Mouse (Mus musculus): ENCODE data around the gene Tfeb. TPM values are rescaled to one million over a fixed set of nuclear protein-coding genes. Genes with fewer than 3 reads are reported as not detected.

Gene Tfeb
- total RNA-seq, 2 experiments from 2014 or later, result 10.0 to 10.6 TPM

DNA sequence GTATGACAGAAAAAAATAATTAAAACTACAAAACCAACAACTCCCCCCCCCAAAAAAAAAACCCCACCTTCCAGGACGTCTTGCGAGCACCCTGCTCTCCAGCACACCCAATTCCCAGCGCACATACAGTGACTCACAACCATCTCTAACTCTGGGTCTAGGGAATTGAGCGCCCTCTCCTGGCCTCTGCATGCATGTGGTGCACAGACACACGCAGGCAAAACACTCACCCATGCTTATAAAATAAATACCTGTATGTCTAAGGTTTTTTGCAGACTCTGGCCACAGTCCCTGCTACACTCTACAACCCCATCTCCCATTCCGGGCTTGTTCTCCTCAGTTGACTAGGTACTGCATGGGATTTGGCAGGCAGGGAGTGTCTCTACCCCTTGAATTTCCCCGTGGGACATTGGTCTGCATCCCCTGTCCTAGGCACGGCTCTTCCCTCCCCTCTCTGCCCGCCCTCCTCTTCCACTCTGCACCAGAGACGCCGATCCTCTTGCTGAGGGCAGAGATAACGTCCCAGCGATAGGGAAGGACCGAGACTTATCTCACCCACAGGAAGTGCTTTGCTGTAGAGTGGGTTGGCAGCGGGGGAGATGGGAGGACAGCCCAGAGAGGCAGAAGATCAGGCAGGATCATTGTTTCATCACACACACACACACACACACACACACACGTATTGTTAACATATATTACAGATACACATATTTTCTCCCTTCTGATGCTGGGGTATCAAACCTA lies 6.3 kb downstream of the Tfeb start:
- no peak for DNase-seq (ENCODE audit: extremely low spot score in 1 of 2, low spot score in 2 of 2)
- no peak overlapping the region for H3K27ac ChIP-seq
- H3K4me3 ChIP-seq, result no peak overlapping the region
- intact Hi-C loops (cut with DNase I), result no loop called here
- TF ChIP-seq CTCF (IDR thresholded peaks at IDR 0.05), result peak; percentile 37

DNA sequence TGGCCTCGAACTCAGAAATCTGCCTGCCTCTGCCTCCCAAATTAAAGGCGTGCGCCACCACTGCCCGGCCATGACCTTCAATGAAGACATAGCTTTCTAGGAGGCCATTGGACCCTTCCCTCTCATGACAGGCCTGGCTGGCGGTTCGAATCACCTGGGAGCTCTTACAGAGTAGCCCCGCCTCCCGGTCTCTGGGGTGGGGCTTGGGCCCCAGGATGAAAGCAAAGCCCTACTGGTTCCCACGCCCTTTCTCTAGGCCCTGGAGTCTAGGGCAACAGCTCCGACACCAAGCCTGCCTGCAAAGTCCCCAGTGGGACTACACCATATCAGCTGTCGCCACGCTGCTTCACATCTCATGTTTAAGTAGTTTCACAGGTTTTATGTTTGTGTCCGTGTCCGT lies 7.3 kb downstream of the Tfeb start:
- intact Hi-C loops (cut with DNase I), result no loop called here
- TF ChIP-seq CTCF (IDR thresholded peaks at IDR 0.05), result no peak
- H3K27ac ChIP-seq, result no peak overlapping the region

DNA sequence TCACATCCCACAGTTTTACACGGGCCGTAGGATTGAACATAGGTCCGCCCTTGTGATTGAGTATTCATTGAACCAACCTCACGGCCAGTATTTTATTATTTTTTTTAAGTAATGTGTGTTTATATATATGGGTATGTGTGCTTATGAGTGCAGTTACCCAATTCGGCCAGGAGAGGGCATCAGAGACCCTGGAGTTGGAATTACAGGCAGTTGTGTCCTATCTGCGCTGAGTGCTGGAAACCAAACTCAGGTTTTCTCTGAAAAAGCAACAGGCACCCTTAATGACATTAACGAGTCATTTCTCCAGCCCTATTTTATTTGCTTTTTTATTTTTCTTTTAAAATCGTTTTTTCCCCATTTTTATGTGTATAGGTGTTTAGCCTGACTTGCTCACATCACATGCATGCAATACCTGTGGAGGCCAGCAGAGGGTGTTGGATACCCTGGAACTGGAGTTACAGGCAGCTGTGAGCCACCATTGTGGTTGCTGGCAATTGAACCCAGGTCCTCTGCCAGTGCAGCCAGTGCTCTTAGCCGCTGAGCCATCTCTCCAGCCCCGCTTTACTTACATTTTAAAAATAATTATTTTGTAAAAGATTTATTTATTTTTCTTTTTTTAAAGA lies 8.0 kb downstream of the Tfeb start:
- no peak overlapping the region for H3K4me3 ChIP-seq
- H3K27ac ChIP-seq, result no peak overlapping the region
- intact Hi-C loops (cut with DNase I), result no loop called here
- TF ChIP-seq CTCF (IDR thresholded peaks at IDR 0.05), result peak; percentile 38
- no peak for DNase-seq (ENCODE audit: extremely low spot score in 1 of 2, low spot score in 2 of 2)

More for the DNA sequence above, 7.3 kb downstream of the Tfeb start:
- no peak overlapping the region for H3K4me3 ChIP-seq
- DNase-seq (ENCODE audit: extremely low spot score in 1 of 2, low spot score in 2 of 2), result no peak

DNA sequence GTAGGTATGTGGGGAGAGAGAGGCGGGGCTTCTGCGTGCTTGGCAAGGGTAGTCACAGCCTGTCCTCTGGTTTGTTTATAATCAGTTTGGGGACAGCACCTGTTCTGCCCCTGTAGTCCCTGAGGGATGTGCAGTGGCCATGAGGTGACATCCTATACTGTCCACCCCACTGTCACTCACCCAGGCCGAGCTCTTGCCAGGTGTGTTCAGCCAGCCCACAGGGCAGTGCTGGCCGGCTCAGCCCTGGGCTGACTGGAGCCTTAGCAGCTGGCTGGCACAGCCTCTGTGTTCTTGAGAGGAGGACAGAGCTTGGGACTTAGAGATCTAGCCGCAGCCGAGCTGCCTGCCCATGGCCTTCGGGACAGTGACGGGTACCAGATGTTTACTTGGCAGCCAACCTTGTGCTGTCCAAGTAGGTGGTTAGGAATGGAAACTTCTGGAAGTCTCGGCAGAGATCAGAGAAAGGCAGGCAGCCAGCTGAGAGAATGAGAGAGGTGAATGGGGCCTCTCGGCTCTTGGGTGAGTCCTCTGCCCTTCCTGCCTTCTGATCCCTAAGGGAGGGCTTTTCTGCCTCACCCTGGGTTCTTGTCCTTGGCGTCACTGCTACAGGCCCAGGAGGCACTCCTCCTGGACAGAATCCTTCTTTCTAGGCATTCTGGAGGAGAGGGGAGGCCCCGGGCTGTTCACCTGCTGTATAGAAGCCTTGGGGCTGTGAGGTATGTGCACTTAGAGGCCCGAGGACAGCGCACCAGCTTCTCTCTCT lies 12.1 kb downstream of the Tfeb start:
- Histone ChIP-seq H3K4me3 (no peak overlapping the region), H3K27ac (peak overlapping the region; percentile 19; the same call in 1 of the 2 replicates)
- TF ChIP-seq CTCF (IDR thresholded peaks at IDR 0.05), result no peak
- intact Hi-C loops (cut with DNase I), result no loop called here
- no peak for DNase-seq (ENCODE audit: extremely low spot score in 1 of 2, low spot score in 2 of 2)

DNA sequence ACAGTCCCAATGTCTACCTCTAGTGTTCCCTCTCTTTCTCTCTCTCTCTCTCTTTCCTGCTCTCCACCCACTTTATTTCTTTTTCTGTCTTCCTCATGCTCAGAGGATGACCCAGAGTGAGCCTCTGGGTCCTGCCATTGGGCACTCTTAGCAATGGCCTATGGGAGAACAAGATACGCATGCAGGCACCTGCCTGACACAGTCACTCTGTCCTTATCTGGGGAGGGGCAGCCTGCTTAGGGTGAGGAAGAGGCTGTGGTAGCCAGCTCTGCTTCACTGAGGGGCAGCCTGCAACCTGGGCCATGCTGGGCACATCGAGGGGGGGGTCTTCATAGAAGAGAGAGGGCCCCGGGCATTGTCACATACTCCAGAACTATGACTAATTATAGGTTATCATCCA lies 12.8 kb downstream of the Tfeb start:
- DNase-seq (ENCODE audit: extremely low spot score in 1 of 2, low spot score in 2 of 2), result no peak
- H3K4me3 ChIP-seq, result no peak overlapping the region
- intact Hi-C loops (cut with DNase I), result no loop called here
- TF ChIP-seq CTCF (IDR thresholded peaks at IDR 0.05), result no peak
- H3K27ac ChIP-seq, result no peak overlapping the region

DNA sequence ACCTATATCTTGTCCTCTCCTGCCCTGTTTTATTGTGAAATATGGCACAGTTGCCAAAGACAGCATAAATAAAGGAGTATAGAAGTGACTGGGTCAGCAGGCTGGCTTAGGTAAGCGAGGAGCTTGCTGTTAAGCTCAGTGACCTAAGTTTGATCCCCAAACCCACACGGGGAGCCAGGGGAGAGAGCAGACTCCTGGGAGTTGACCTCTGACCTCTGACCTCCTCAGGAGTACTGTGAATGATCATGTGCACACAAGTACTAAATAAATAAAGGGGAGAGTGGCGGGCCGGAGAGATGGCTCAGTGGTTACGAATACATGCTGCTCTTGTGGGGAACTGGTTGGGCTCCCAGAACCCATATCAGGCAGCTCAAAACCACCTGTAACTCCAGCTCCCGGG lies 13.3 kb downstream of the Tfeb start:
- TF ChIP-seq CTCF (IDR thresholded peaks at IDR 0.05), result no peak
- intact Hi-C loops (cut with DNase I), result no loop called here
- no peak for DNase-seq (ENCODE audit: extremely low spot score in 1 of 2, low spot score in 2 of 2)
- no peak overlapping the region for H3K4me3 ChIP-seq
- no peak overlapping the region for H3K27ac ChIP-seq

DNA sequence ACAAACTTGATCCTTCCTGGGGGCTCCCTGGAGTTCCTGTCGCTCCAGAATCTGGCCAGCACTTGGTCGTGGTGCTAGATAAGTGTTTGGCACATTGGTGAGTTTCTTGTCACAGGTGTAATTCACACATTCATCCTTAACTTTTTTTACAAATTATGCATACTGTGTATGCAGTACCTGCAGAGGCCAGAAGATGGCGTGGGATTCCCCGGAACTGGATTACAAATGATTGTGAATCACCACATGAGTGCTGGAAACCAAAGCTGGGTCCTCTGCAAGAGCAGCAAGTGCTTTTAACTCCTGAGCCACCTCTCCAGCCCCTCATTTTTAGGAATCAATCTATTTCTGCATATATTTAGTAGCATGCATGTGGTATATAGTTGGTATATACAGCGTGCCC lies 15.0 kb downstream of the Tfeb start:
- Histone ChIP-seq H3K4me3 (no peak overlapping the region), H3K27ac (no peak overlapping the region)
- DNase-seq (ENCODE audit: extremely low spot score in 1 of 2, low spot score in 2 of 2), result no peak
- peak; percentile 11; the same call in 1 of the 2 replicates for TF ChIP-seq CTCF (IDR thresholded peaks at IDR 0.05)
- intact Hi-C loops (cut with DNase I), result no loop called here

DNA sequence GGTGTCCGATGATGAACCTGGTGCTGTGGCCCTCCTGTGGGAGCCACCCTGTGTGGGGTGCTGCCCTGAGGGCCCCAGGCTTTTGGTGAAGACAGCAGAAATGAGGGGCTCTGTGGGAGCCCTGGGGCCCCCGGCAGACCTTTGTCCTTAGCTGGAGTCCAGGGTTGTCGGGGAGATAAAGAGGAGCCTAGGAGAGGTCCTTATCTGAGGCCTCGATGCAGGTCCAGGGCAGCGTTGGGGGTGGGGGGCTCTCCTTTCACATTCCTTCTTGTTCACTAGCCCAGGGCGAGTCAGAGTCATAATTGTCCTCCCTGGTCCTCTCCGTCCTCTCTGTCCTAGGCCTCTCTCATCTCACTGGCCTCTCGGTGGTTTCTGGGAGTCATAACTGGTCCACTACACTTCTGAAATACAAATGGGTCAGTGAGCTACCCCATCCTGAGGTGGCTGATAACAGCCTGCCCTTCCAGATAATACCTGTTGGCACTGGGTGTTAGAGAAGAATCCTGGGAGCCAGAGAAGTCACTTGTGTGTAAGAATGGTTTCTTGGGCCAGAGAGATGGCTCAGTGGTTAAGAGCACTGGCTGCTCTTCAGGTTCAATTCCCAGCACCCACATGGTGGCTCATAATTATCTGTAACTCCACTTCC lies 16.4 kb downstream of the Tfeb start:
- H3K27ac ChIP-seq, result no peak overlapping the region
- intact Hi-C loops (cut with DNase I), result no loop called here
- TF ChIP-seq CTCF (IDR thresholded peaks at IDR 0.05), result no peak
- H3K4me3 ChIP-seq, result no peak overlapping the region
- no peak for DNase-seq (ENCODE audit: extremely low spot score in 1 of 2, low spot score in 2 of 2)

DNA sequence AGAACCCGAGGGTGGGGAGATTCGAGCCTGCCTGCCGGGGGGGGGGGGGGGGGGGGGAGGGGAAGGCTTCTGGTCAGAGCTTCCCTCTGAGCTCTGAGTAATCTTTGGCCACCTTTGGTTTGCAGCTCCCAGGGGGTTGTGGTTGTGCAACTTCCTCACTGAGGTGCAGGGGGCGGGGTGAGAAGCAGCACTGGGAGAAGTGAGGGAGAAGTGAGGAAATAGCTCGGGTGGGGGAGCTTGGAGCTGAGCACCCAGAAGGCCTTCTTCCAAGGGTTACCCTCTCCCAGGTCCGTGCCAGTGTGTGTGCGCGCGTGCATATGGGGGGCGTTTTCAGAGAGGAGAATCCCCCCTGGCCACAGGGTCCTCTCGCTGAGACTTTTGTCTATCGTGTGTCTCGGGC lies 17.4 kb downstream of the Tfeb start:
- H3K27ac ChIP-seq, result no peak overlapping the region
- H3K4me3 ChIP-seq, result no peak overlapping the region
- no peak for TF ChIP-seq CTCF (IDR thresholded peaks at IDR 0.05)
- no peak for DNase-seq (ENCODE audit: extremely low spot score in 1 of 2, low spot score in 2 of 2)
- intact Hi-C loops (cut with DNase I), result no loop called here

DNA sequence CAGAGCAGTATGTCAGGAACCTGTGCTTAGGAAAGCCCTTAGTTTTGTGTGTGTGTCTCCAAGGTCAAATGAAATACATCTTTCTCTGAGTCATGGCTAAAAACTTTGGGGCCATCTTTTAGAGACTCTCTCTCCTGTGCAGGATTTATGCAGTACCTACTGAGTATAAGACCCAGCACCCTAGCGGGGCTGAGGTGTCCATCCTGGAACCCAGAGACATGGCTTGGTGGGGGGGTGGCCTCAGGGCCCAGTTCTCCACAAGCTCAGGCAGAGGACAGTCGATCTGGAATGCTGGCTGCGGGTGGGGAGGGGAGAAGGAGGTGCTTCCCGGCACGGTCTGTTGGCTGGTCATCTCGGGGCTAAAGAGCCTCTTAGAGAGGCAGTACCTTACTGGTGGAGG lies 19.5 kb downstream of the Tfeb start:
- Histone ChIP-seq H3K27ac (no peak overlapping the region), H3K4me3 (no peak overlapping the region)
- intact Hi-C loops (cut with DNase I), result no loop called here
- TF ChIP-seq CTCF (IDR thresholded peaks at IDR 0.05), result no peak
- no peak for DNase-seq (ENCODE audit: extremely low spot score in 1 of 2, low spot score in 2 of 2)

DNA sequence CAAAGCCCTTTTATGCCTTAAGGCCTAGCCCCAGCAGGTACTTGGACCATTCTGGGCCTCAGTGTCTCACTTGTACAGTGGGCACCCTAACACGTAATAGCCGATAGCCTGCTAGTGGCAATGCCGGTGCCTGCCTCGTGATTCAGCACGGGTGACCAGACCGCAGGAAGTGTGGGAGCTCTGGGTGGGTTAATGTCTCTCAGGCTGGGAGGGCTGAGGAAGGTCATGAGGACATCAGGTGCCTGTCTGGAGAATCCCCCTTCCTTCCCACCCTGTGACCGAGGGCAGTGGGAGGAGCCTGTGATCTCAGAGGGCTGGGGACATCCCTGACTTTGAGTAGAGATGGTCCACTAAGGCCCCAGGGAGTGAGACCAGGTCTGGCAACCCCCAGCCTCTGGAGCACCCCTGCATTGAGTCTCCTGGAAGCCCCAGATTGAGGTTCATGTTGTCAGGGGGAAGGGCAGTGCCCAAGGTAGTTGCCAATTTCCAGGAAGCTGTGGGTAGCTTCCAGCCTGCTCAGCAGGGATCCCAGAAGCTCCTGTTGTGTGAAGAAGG lies 20.3 kb downstream of the Tfeb start:
- peak overlapping the region; percentile 19; the same call in 1 of the 2 replicates for H3K27ac ChIP-seq
- DNase-seq (ENCODE audit: extremely low spot score in 1 of 2, low spot score in 2 of 2), result no peak
- intact Hi-C loops (cut with DNase I), result no loop called here
- TF ChIP-seq CTCF (IDR thresholded peaks at IDR 0.05), result no peak
- H3K4me3 ChIP-seq, result no peak overlapping the region
